Mouse (Mus musculus) macrophage (primary cell): ENCODE data around the gene Ermap. TPM values are rescaled to one million over a fixed set of nuclear protein-coding genes. Genes with fewer than 3 reads are reported as not detected.

Source experiments
- H3K27ac ChIP-seq: fragments of 350-480 bp; formaldehyde crosslinking; 2 replicates; pipeline ENCODE4 v1.9.0; 2021
- H3K36me3 ChIP-seq: fragments of 350-480 bp; formaldehyde crosslinking; 2 replicates; pipeline ENCODE4 v1.9.0; 2021; ENCODE audit errors: inconsistent target
- H3K4me3 ChIP-seq: fragments of 350-480 bp; formaldehyde crosslinking; 2 replicates; pipeline ENCODE4 v1.9.0; 2021; ENCODE audit errors: inconsistent target
- H3K79me2 ChIP-seq: fragments of 350-480 bp; formaldehyde crosslinking; 2 replicates; pipeline ENCODE4 v1.9.0; 2021; ENCODE audit errors: inconsistent target
- WGBS: methylation state at CpG from one replicate; pipeline ENCODE4 v1.1.7; 2026; ENCODE audit warnings: inconsistent platforms; ENCODE audit not compliant: missing documents; 5-methylcytosine and 5-hydroxymethylcytosine counted together
- polyA plus RNA-seq: library from polyadenylated mRNA; stranded (reverse); fragments of 250-400 nt; gene quantifications from 3 replicates; pipeline ENCODE4 v1.2.4, GENCODE M21; 2018; ENCODE audit warnings: inconsistent platforms
- total RNA-seq, 78 experiments: library from RNA; depleted of rRNA; stranded (reverse); fragments of 250-400 nt; gene quantifications; 1 replicate in 9 of 78; 2 replicates in 24 of 78; 3 replicates in 43 of 78; 4 replicates in 2 of 78; pipeline ENCODE4 v1.2.4; 2018; ENCODE audit warnings: inconsistent platforms in 56 of 78

The Ermap gene
- 1 to 10 TPM in 1 of 26 experiments, under 1 TPM in 4, not detected in 21; 0.25 to 1.7 (median 0.36) TPM for total RNA-seq (2018; cell fraction: chromatin; rRNA removed)
- total RNA-seq (2018; cell fraction: cytosol; rRNA removed): under 1 TPM in 2 of 26 experiments, not detected in 24; 0.08 to 0.11 TPM
- 1 to 10 TPM in 1 of 26 experiments, under 1 TPM in 3, not detected in 22; 0.20 to 1.1 (median 0.34) TPM for total RNA-seq (2018; cell fraction: nucleus; rRNA removed)
- polyA plus RNA-seq: not detected in 3 replicates

DNA sequence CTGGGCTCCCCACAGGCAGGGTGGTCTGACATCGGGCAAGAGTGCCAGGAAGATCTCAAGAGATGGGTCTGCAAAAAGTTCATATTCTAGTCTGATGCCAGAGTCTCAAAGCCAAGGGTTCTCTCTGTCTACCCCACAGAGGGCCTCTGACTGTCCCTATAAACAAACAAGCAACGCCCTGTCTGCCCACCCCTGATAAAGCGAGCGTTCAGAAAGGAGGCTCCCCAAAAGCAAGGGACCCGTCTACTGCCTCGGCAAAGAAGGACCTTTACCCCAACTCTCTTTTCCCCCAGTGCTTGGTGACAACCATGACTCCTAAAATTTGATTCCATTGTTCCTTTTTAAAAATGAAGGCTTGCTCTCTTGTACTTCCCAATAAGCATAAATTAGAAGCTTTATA is at the start of gene Ermap:
Gene Ermap (minus strand): TSS at position 148 of the 400 bp plus-strand sequence.
- WGBS: 90% methylated on average over 6 of the region's 6 CpGs
- no peaks in the 10 kb centered on the region for H3K79me2 ChIP-seq
- H3K4me3 ChIP-seq: no peak within 1 kb of the TSS
- no peaks in the 10 kb centered on the region for H3K36me3 ChIP-seq
- H3K27ac ChIP-seq: no peak within 1 kb of the TSS

DNA sequence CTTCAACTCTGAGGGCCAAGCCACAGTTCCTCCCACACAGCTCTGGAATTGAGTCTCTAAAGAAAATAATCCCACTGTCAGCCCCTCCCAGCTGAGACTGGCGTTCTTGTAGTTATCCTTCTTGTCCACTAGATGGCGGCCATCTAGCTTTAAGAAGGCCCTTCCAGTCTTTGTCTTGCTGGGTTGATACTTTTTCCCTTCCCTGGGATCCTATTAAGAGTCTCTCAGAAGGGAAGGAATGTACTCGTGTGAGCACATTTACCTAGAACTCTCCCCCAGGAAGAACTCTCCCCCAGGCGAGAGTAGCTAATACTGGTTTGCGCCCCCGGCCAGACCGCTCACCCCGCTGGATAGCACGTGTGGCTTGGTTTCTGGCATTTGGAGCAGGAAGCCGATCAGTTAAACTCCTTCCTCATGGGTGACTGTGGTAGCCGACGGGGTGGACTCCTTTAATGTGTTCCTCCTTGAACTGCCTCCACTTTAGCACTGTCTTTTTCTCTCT is 49.4 kb upstream of the Ermap start:
- WGBS: 5% methylated on average over 12 of the region's 12 CpGs
- Histone ChIP-seq H3K27ac (0 out of 2 replicates have a peak overlapping the region, but pooled peaks have one; percentile 8), H3K36me3 (0 out of 2 replicates have a peak, but pooled peaks cover 6% of the 10 kb centered on the region), H3K79me2 (no peaks in the 10 kb centered on the region), H3K4me3 (no peak overlapping the region; the same call in 1 of the 2 replicates)

DNA sequence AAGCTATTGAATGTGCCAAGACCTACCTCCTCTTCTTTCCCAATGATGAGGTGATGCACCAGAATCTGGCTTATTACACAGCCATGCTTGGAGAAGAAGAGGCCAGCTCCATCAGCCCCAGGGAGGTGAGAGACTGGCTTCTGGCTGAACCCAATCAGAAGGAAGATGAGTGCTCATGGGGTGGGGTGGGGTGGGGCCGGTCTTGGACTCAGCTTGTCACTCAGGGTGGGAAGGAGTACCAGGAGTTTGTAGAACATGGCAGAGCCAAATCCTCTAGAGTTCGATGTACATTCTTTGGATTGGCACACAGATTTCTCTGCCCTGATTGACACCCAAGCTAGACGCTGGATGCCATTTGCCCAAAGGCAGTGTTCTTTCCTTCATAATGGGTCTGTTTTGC is 48.9 kb upstream of the Ermap start:
- 57% methylated on average over 3 of the region's 3 CpGs for WGBS
- H3K4me3 ChIP-seq: no peak overlapping the region
- H3K27ac ChIP-seq: no peak overlapping the region
- H3K36me3 ChIP-seq: 0 out of 2 replicates have a peak, but pooled peaks cover 6% of the 10 kb centered on the region
- H3K79me2 ChIP-seq: no peaks in the 10 kb centered on the region

DNA sequence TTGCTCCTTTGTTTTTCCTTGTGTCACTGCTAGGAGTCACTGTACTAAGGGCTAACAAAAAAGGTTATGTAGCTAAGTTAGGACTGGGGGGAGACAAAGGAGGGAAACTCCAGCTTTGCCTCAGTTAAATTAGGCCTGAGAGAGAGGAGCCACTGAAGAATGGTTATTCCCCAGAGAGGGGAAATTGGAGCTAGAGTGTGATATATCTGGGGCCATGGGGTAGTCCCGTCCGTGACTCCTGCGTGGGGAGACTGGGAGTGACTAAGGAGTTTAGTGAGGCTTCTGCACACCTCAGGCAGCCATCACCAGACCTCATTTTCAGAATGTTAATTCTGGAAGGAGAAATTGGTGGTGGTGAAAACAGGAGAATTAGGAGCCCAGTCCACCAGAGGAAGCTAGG is 44.5 kb upstream of the Ermap start:
- Histone ChIP-seq H3K79me2 (no peaks in the 10 kb centered on the region), H3K36me3 (no peaks in the 10 kb centered on the region), H3K27ac (no peak overlapping the region), H3K4me3 (no peak overlapping the region)
- 91% methylated on average over 3 of the region's 3 CpGs for WGBS

DNA sequence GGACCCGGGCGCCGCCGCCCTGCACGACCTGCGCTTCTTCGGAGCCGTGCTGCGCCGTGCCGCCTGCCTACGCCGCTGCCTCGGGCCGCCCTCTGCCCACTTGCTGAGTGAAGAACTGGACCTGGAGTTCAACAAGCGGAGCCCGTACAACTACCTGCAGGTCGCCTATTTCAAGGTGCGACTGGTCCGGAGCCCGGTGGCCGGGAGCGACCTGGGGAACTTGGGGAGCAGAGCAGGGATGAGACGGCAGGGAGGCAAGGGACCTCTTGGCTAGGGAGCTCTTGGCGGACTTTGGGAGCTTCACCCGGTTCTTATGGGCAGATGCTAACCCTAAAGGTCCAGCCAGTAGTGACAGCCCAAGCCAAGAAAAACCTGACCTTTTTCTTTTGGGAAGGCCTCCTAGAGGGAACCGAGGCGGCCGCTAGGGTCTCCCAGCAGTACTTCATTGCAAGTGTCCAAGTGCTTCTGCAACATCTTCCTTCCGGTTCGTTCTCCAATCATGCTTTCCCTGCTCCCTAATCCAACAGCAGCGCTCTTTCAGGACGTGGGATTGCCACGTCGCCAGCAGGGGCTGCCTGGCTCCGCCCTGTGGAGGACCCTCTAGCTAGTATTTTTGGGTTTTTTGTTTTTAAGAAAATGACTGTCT is 43.6 kb upstream of the Ermap start:
- H3K79me2 ChIP-seq: no peaks in the 10 kb centered on the region
- no peaks in the 10 kb centered on the region for H3K36me3 ChIP-seq
- H3K27ac ChIP-seq: no peak overlapping the region
- WGBS: 2% methylated on average over 36 of the region's 36 CpGs
- H3K4me3 ChIP-seq: peak overlapping the region; percentile 55

DNA sequence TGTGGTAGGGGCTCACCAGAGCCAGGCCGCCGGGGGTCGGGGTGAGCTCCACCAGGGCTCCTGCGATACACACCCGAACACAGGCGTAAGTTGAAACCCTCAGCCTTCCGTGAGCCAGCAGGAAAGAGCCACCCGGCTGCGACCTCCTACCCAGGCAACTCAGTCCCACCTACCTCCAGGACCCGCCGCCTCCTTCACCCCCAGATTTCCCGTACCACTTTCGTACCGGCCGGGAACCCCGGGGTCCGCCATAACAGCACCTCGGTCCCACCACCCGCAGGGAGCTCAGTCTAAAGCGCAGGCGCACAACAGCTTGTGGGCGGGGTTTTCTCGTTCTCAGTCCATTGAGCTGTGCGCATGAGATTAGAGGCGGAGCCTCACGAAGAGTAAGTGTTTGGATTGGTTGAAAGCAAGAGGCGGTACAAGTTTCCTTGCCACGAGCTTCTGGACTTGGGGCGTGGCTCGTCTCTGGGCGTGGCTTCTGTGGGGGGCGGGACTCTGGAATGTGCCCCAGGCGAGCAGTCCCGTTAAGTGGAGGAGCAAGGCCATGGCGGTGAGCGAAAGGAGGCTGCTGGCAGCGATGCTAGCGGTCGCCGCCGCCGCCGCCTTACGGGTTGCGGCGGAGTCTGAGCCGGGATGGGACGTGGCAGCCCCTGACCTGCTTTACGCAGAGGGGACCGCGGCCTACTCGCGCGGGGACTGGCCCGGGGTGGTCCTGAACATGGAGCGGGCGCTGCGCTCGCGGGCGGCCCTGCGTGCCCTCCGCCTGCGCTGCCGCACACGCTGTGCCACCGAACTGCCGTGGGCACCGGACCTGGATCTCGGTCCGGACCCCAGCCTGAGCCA is 42.8 kb upstream of the Ermap start, which contains the start of the genes AU022252 and P3h1:
Gene AU022252 (minus strand): TSS at position 303 of the 846 bp plus-strand sequence.
Gene P3h1 (plus strand): TSS at position 506 of the 846 bp plus-strand sequence.
- Histone ChIP-seq H3K4me3 (peak within 1 kb of the TSS; percentile 80), H3K79me2 (no peaks in the 10 kb centered on the region), H3K27ac (peak within 1 kb of the TSS; percentile 24), H3K36me3 (no peaks in the 10 kb centered on the region)
- under 1% methylated on average over 70 of the region's 71 CpGs for WGBS

DNA sequence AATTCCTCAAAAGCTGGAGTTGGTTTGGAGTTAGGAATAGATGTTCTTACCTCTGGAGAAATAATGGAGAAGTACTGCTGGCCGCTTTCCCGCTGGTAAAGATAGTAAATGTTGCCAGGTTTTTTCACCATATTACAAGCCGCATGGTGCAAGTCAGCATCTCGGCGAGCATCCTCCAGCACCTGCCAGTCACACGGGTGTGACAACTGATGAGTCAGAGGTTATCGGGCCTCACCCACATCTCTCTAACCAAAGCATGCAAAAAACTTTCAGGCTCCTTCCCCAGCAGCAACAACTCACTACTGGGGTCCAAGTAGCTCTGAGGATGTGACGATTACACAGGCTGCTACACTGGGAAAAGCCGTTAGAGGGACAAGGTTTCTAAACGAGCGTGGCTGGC is 36.9 kb upstream of the Ermap start:
- Histone ChIP-seq H3K79me2 (no peaks in the 10 kb centered on the region), H3K4me3 (no peak overlapping the region), H3K36me3 (peaks cover 14% of the 10 kb centered on the region; the same call in 1 of the 2 replicates), H3K27ac (no peak overlapping the region)
- WGBS: 92% methylated on average over 11 of the region's 11 CpGs

DNA sequence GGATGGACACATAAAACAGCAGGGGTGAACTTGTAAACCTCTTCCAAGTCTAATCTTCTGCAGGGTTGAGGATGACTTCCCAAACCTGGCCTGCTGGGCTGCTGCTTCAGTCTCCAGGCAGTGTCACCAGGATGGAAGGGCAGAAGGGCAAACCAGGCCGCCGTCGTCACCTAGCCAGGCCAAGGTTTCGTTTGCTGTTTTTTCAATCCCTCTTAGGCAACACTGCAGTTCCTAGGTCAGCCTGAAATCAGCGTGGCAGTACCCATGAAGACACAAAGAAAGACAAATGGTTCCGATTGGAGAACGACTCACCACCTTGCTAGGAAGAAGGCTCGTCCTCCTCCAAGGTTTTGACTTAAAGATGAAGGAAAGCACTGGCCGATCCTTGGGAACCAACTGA is 35.9 kb upstream of the Ermap start:
- H3K79me2 ChIP-seq: no peaks in the 10 kb centered on the region
- no peak overlapping the region for H3K4me3 ChIP-seq
- H3K36me3 ChIP-seq: peaks cover 14% of the 10 kb centered on the region; the same call in 1 of the 2 replicates
- no peak overlapping the region for H3K27ac ChIP-seq
- 97% methylated on average over 9 of the region's 9 CpGs for WGBS

DNA sequence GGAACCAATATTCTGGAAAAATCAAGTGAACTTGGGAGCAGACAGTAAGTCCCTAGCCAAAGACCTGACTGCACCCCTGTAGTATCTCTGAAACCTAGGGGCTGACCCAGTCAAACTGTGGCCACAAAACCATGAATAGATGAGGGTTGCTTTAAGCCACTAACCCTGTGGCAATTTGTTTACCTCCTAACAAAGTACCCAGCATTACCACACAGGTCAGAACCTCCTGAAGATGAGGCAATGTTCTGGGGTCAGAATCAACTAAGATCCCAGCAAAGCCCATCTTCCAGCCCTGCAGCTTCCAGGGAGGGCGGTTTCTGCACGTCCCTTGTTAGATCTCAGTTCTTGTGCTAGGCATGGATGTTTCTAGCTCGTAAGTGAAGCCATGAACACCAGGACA is 34.7 kb upstream of the Ermap start:
- no peak overlapping the region for H3K4me3 ChIP-seq
- H3K79me2 ChIP-seq: no peaks in the 10 kb centered on the region
- no peak overlapping the region for H3K27ac ChIP-seq
- 90% methylated on average over 3 of the region's 3 CpGs for WGBS
- peaks cover 14% of the 10 kb centered on the region; the same call in 1 of the 2 replicates for H3K36me3 ChIP-seq

DNA sequence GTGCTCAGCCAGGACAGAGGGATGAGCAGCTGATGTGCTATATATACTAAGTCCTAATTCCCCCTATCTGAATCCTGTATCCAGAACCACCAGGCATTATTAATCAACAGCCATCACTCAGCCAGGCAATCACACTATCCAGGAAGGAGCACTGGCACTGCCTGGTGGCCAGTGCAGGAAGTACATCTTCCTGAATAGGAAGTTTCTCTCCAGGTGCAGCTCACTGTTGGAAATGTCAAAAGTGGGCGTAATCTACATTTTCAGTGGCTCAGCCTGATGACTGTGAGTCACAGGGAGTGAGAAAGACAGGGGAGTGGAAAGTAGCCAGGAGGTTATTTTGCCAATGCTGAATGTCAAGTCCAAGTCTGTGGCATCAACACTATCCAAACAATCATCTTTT is 33.9 kb upstream of the Ermap start:
- peaks cover 14% of the 10 kb centered on the region; the same call in 1 of the 2 replicates for H3K36me3 ChIP-seq
- H3K4me3 ChIP-seq: no peak overlapping the region
- no peak overlapping the region for H3K27ac ChIP-seq
- no peaks in the 10 kb centered on the region for H3K79me2 ChIP-seq
- WGBS: 58% methylated on average over 1 of the region's 1 CpGs

DNA sequence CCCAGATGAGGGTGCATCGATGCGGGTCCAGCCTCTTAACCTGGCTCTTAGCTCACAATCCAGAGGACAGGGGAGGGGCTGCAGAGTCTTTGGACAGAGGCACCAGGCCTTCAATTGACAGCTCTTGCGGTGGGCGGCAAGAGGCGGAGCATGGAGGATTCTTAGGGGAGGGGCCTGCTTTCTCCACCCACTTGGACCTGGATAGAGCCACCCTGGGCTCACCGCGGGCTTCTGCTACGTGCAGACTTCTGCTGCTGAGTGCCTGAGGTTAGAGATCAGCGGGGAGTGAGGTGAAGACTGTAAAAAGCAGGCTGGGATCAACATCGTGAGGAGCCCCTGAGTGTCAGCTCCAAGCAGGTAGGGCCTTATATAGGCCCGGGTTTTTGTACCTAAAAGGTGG is 28.4 kb upstream of the Ermap start, which contains the start of gene Tmem269:
Gene Tmem269 (minus strand): TSS at position 49 of the 400 bp plus-strand sequence.
- Histone ChIP-seq H3K36me3 (no peaks in the 10 kb centered on the region), H3K79me2 (no peaks in the 10 kb centered on the region), H3K4me3 (no peak within 1 kb of the TSS), H3K27ac (no peak within 1 kb of the TSS)
- 40% methylated on average over 11 of the region's 11 CpGs for whole genome bisulfite sequencing

DNA sequence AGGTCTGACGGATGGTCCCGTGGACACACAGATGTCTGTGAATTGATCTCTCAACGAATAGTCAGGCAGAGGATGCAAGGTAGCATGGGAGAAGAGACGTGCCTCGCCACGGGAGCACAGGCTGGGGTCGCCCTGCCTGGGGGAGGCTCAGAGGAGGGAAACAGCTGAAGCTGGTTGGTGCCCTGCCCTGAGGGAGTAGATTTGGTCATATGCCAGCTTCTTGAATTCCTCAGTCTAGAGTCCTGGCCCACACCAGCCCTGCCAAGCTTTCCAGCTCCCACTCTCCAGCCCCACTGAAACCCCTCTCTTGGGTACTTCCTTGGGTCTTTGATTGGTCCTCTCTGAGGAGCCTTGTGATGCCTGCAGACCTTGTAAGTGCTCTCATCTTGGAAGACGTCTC is 26.9 kb upstream of the Ermap start:
- Histone ChIP-seq H3K36me3 (no peaks in the 10 kb centered on the region), H3K4me3 (no peak overlapping the region), H3K27ac (no peak overlapping the region), H3K79me2 (no peaks in the 10 kb centered on the region)
- 75% methylated on average over 8 of the region's 8 CpGs for WGBS

DNA sequence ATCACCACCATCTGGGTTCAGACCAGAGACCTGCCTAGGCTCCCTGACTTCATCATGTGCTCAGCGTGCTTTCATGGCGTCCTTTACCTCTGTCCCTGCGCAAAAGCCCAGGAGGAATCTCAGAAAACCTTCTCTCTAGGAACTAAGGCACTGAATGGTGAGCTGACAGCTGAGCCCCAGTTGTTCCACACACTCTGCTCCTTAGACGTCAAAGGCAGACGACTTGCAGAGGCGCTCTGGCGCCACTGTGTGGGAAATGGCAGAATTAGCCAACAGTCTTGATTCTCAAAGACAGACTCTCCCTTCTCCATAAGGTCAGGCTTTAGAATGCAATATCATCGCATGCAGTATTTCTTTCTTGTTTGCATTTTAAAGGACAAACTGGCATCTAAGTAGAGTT is 14.9 kb upstream of the Ermap start:
- Histone ChIP-seq H3K4me3 (no peak overlapping the region), H3K27ac (no peak overlapping the region), H3K79me2 (no peaks in the 10 kb centered on the region), H3K36me3 (no peaks in the 10 kb centered on the region)
- 22% methylated on average over 8 of the region's 8 CpGs for WGBS

DNA sequence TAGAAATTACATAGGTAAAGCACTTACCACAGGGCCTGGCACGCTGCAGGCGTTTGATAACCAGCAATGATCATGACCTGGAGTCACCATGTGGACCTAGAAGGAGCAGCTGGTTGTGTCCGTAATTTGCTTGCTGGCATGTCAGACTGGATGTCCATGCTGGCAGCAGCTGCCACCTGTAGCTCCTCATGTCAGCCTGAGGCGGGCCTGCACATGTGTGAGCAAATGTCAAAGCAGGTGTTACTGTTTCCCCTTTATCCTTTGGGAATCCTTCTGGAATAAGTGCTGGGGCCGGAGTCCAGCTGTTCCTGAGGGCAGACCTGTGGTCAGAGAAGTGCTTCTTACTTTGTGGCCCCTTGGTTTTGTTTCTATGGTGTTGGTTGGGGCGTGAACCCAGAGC is 8.3 kb upstream of the Ermap start:
- 94% methylated on average over 6 of the region's 6 CpGs for WGBS
- Histone ChIP-seq H3K27ac (no peak overlapping the region), H3K36me3 (no peaks in the 10 kb centered on the region; the same call in 1 of the 2 replicates), H3K4me3 (no peak overlapping the region), H3K79me2 (no peaks in the 10 kb centered on the region)
